Mouse (Mus musculus) cerebellum, adult 2 months (tissue): Measurements from ENCODE around the gene Sema3e.

Experiments used
- CTCF ChIP-seq: fragments of 200-500 bp; IDR thresholded peaks from 2 replicates; pipeline ENCODE4 v1.5.1; 2011; ENCODE audit warnings: low read depth, mild to moderate bottlenecking, control low read depth, low read length, moderate library complexity, borderline replicate concordance; ENCODE audit not compliant: insufficient read depth
- POLR2A ChIP-seq: fragments of 200-500 bp; IDR thresholded peaks from 2 replicates; pipeline ENCODE4 v1.6.1; 2011; ENCODE audit warnings: low read length, control low read depth, borderline replicate concordance; ENCODE audit not compliant: insufficient read depth

DNA sequence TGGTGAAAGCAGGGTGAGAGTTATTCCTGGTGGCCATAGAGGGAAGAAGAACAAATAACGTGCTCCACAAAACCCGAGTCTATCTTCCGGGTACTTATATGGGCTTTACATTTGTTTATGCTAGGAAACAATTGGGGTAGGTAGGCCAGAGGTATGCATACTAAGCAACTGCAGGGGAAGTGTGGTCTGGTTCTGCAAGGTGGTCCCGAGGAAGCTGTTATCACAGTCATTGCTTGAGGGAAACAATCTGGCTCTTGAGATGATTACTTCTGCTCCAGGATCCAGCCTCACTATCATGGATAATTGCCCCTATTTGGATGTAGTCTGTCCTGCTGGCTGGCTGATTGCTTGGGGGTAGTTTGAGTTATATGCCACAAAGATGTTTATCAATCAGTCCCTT lies 41.5 kb upstream of the Sema3e start:
- TF ChIP-seq CTCF, result no peak
- no peak for TF ChIP-seq POLR2A
